Mouse (Mus musculus) thymus, adult 2 months (tissue): ENCODE results near the gene Bbs12.

Experiments used
- CTCF ChIP-seq: fragments of 200-500 bp; IDR thresholded peaks from 2 replicates; pipeline ENCODE4 v1.5.1; 2012; ENCODE audit warnings: mild to moderate bottlenecking, control low read depth, low read length, moderate library complexity, borderline replicate concordance; ENCODE audit not compliant: control insufficient read depth, poor library complexity, insufficient read depth; ENCODE audit errors: extremely low read depth
- POLR2A ChIP-seq: fragments of 200-500 bp; IDR thresholded peaks from 2 replicates; pipeline ENCODE4 v1.6.1; 2012; ENCODE audit warnings: mild to moderate bottlenecking, low read length, control low read depth, moderate library complexity; ENCODE audit not compliant: control insufficient read depth, poor library complexity, insufficient read depth; ENCODE audit errors: extremely low read depth

DNA sequence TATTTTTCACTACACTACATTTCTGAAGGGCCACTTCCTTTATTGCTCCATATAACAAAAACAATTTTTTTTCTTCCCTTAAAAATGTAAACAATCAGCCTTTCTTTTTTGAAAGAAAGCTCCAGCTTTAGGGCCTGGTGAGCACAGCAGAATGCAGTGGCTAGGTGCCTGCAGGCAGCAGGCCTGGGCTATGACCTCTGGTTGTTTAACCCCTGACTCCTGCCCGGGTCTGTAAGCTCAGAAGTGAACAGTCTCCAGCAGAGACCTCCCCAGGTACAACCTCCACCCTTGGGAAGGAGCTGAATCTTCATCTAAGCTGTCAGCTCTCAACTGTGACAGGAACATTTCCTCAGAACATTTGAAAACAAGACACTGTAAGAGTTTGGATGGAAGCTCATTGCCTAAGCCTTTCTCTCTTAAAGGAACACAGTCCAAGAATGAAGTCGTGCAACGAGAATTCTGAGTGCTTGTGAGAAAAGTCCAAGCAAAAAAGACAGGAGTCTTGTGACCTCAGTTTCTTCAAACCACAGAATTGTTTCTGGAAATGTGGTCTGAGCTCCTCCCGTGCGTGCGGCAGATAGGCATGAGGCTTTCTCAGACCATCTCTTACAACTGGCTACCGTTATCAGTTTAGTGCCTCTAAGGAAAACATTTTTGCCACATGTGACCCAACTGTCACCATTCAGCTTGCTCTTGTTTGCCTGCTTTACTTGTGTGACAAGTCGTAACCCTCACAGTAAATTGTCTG lies 8.8 kb upstream of the Bbs12 start:
- TF ChIP-seq CTCF (no peak), POLR2A (no peak)
